Mouse (Mus musculus): ENCODE data around the gene Klf1.

- TF ChIP-seq CTCF (IDR thresholded peaks at IDR 0.05; ENCODE audit: low read depth): no peak
- TF ChIP-seq EP300 (optimal IDR thresholded peaks at IDR 0.05): no peak
Observed at GRCm38 (mm10) chr8:84895963-84896362, 5.8 kb upstream of the Klf1 start.

All from stomach, postnatal 0 days (tissue).